Mouse (Mus musculus): ENCODE results near the gene Psenen. TPM values are rescaled to one million over a fixed set of nuclear protein-coding genes. Genes with fewer than 3 reads are reported as not detected.

Gene Psenen
- polyA plus RNA-seq, 1 experiment from 2014 or later: 112 TPM

DNA sequence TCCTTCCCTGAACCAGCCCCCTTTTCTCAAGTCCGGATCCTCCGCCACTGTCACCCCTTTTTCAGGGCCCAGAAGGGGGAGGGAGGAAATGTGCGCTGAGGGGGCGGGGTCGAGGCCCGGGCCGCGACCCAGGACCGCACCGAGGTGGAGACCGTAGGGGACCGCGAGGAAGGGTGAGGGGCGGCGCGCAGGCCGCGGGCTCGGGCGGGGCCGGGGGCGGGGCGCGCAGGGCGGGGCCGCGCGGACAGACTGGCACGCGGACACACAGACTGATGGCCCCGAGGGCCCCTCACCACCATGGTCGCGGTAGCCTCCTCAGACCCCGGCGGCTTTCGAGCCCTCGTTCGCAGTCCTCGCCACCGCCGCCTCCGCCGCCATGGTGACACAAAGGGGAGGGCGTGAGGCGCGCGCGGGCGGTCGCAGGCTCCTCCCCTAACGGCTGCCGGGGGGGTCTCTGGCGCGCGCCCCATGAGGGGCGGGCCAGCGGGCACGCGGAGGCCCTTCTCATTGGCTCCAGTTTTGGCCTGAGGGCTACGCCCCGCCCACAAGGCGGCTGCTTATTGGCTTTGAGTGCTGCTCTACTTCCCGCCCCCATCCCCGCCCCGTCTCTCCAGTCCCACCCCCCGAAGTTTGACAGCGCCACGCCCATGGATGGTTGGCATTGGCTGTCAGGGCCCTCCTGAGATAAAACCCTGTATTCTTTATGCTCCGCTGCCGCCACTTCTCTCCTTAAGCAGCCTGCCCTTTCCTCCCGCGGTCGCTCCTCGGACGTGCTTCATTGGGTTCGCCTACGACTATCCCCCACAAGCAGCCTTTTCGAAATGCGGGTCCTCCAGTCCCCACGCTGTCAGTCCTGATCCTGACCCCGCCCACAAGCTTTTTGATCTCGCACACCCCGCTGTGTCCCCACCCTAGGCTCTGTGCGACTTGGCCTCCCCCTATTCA, 28.5 kb downstream of the Psenen start, which contains the start of gene Arhgap33:
Gene Arhgap33 (minus strand): TSS at position 428 of the 945 bp plus-strand sequence.
- H3K36me3 ChIP-seq: peaks cover 33% of the 10 kb centered on the region
- peak; percentile 98 for DNase-seq (ENCODE audit: low spot score)
- H3K27ac ChIP-seq: peak within 1 kb of the TSS; percentile 90
- H3K4me1 ChIP-seq: peaks cover 24% of the 10 kb centered on the region
- H3K9me3 ChIP-seq: no peaks in the 10 kb centered on the region
- peaks cover 22% of the 10 kb centered on the region for H3K27me3 ChIP-seq (ENCODE audit: insufficient read depth, poor library complexity, severe bottlenecking)
- H3K4me3 ChIP-seq: peak within 1 kb of the TSS; percentile 76
- WGBS: under 1% methylated on average over 50 of the region's 84 CpGs

DNA sequence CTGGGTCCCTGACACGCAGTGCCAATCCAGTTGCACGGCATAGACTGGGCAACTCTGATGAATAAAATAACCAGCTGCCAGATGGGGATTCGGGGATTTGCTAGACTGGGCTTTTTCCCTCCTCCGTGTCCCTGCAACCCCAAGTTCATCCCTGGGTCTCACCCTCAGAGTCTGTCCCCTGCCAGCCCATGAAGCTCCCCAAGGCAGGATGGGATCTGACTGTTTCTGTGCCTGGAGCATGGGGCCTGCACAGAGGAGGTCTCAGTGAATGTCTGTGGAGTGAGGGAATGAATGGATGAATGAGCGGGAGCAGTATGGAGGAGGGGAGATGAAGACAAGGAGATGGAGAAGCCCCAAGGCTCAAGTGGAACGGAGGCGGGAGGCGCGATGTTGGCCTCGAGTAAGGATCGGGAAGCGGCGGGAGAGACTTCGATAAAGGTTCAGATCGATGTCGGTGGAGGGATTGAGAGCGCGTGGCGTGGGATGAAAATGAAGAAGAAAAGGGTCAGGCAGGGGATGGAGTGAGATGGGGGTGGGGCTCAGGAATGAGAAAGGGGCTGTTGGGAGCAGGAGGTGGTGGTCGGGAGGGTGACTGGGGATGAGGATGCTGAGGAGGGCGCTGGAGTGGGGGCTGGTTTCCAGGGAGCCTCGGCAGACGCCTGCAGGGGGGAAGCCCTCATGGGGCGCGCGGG, 29.3 kb downstream of the Psenen start:
- H3K4me1 ChIP-seq: peaks cover 24% of the 10 kb centered on the region
- DNase-seq (ENCODE audit: low spot score): no peak
- no peaks in the 10 kb centered on the region for H3K9me3 ChIP-seq
- H3K36me3 ChIP-seq: peaks cover 33% of the 10 kb centered on the region
- H3K27ac ChIP-seq: peak overlapping the region; percentile 90
- 10% methylated on average over 20 of the region's 26 CpGs for whole genome bisulfite sequencing
- H3K27me3 ChIP-seq (ENCODE audit: insufficient read depth, poor library complexity, severe bottlenecking): peaks cover 22% of the 10 kb centered on the region
- peak overlapping the region; percentile 76 for H3K4me3 ChIP-seq

DNA sequence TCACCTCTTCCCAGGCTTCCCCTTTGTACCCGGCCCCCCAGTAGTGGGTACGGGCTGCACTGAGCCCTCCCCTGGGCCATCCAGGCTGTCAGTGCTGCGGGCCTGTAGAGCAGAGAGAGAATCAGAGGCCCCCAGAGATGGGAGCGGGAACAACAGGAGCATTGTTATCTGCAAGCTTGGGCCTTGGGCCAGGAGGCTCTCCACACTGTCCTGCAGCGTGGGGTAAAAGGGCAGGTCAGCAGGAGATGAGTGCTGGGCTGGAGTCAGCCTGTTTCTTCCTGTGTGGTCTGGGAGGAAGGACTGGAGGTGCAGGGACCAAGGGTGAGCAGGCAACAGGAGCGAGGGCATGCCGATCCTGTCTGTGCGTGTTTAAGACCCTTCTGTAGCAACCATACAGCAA, 30.5 kb downstream of the Psenen start:
- peak; percentile 89 for DNase-seq (ENCODE audit: low spot score)
- WGBS: 44% methylated on average over 8 of the region's 8 CpGs
- H3K4me1 ChIP-seq: peaks cover 24% of the 10 kb centered on the region
- H3K27ac ChIP-seq: 0 out of 2 replicates have a peak overlapping the region, but pooled peaks have one; percentile 29
- peaks cover 42% of the 10 kb centered on the region for H3K36me3 ChIP-seq
- peaks cover 24% of the 10 kb centered on the region for H3K27me3 ChIP-seq (ENCODE audit: insufficient read depth, poor library complexity, severe bottlenecking)
- H3K4me3 ChIP-seq: peak overlapping the region; percentile 34; the same call in 1 of the 2 replicates
- no peaks in the 10 kb centered on the region for H3K9me3 ChIP-seq

DNA sequence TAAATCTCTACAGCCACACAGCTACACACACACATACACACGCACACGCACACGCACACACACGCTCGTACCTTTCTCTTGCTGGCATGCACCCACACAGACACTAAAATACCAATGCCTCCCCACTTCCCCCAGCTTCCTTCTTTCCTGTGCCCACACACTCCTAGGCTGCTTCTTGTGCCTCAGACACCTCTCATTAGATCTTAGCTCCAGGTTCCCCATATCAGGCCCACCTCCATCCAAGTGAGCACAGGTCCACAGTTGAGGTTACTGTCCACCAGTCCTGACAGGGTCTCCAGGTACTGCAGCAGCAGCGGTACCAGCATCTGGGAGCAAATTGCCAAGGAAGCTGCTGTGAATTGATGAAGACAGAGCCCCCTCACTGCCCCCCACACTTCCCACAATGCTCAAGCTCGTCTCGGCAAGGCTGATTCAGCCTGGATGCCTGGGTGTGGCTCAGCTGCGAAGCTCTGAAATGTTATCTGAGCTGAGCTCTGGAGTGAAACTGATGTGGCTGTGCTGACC, 32.1 kb downstream of the Psenen start:
- Histone ChIP-seq H3K9me3 (no peaks in the 10 kb centered on the region), H3K27me3 (ENCODE audit: insufficient read depth, poor library complexity, severe bottlenecking) (peaks cover 40% of the 10 kb centered on the region), H3K4me3 (no peak overlapping the region), H3K27ac (no peak overlapping the region), H3K36me3 (peaks cover 58% of the 10 kb centered on the region), H3K4me1 (peaks cover 33% of the 10 kb centered on the region)
- WGBS: 75% methylated on average over 9 of the region's 9 CpGs
- no peak for DNase-seq (ENCODE audit: low spot score)

DNA sequence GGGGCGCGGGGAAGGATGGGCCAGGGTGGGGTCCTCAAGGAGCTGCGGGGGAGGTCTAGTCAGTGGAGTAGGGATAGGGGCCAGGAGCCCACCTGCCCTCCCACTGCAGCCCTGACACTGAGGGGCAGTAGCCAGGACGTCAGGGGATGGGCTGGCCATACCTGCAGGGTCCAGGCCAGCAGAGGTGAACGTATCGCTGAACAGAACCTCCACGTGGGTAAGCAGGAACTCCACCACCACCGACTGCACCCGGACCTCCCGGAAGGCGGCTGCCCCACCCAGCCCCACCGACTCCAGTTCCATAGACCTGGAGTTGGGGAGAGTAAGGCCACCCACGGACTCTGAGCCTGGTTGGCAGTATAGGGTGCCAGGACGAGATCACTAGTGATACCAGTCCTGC, 36.4 kb downstream of the Psenen start:
- no peaks in the 10 kb centered on the region for H3K9me3 ChIP-seq
- WGBS: 81% methylated on average over 14 of the region's 14 CpGs
- peaks cover 18% of the 10 kb centered on the region for H3K4me1 ChIP-seq
- H3K4me3 ChIP-seq: no peak overlapping the region
- DNase-seq (ENCODE audit: low spot score): peak; percentile 71
- peaks cover 50% of the 10 kb centered on the region for H3K27me3 ChIP-seq (ENCODE audit: insufficient read depth, poor library complexity, severe bottlenecking)
- peaks cover 79% of the 10 kb centered on the region for H3K36me3 ChIP-seq
- peak overlapping the region; percentile 49; the same call in 1 of the 2 replicates for H3K27ac ChIP-seq

DNA sequence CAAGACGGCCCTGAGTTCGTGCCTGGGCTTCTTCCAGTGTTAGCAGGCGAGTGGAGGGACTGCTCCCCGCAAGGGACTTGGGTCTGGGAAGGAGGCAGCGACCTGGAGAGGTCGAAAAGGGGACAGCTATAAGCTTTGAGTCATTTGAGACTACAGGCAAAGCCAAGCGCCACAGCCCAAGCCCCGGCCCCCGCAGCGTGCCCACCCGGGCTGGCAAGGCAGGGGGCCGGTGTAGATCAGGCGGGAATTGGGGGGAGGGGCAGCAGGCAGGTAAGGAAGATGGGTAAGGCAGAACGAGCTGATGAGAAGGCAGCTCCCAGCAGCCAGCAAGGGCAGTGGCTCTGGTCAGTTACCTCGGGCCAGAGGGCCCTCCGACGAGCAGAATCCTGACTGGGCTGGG, 37.0 kb downstream of the Psenen start:
- WGBS: 13% methylated on average over 17 of the region's 17 CpGs
- peaks cover 50% of the 10 kb centered on the region for H3K27me3 ChIP-seq (ENCODE audit: insufficient read depth, poor library complexity, severe bottlenecking)
- DNase-seq (ENCODE audit: low spot score): no peak
- H3K9me3 ChIP-seq: no peaks in the 10 kb centered on the region
- peaks cover 16% of the 10 kb centered on the region for H3K4me1 ChIP-seq
- H3K27ac ChIP-seq: peak overlapping the region; percentile 49; the same call in 1 of the 2 replicates
- peak overlapping the region; percentile 19; the same call in 1 of the 2 replicates for H3K4me3 ChIP-seq
- H3K36me3 ChIP-seq: peaks cover 73% of the 10 kb centered on the region

DNA sequence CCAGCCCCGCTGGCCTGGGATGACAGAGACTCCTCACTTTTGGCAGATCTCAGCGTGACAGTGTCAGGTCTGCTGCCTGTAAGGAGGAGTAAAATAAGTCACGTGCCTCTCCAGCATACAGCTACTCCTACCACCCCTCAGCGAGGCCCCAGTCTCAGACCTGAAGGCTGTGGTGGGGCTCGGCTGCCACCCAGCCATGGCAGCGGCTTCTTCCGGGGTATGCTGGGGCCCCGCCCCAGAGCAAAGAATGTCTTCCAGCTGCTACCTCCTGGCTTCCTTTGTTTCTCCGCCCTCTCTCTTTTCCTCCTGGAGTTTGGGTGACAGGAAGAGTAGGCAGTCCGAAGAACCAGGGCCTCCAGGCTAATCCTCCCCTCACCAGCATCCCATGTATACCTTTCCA, 37.5 kb downstream of the Psenen start:
- H3K9me3 ChIP-seq: no peaks in the 10 kb centered on the region
- peaks cover 14% of the 10 kb centered on the region for H3K4me1 ChIP-seq
- no peak for DNase-seq (ENCODE audit: low spot score)
- peak overlapping the region; percentile 19; the same call in 1 of the 2 replicates for H3K4me3 ChIP-seq
- H3K27ac ChIP-seq: 0 out of 2 replicates have a peak overlapping the region, but pooled peaks have one; percentile 49
- peaks cover 51% of the 10 kb centered on the region for H3K27me3 ChIP-seq (ENCODE audit: insufficient read depth, poor library complexity, severe bottlenecking)
- peaks cover 72% of the 10 kb centered on the region for H3K36me3 ChIP-seq
- 18% methylated on average over 10 of the region's 10 CpGs for whole genome bisulfite sequencing

DNA sequence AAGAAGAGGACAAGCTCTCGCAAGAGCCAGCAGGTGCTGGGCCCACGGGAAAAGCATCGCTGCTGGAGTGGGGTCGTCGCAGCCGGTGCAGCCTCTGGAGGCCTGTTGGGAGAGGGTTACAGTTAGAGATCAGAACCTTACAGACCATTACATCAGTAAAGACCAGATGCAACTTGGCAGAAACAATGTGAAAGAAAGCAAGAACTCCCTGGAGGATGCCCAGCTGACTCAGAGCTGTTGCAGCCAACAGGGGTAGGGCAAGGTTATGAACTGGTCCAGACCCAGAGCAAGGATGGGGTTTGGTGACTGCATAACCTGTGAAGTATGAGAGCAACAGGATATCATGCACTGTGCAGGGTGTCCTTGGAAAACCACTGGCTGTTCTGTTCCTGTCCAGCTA, 38.9 kb downstream of the Psenen start:
- no peak for DNase-seq (ENCODE audit: low spot score)
- no peak overlapping the region for H3K4me3 ChIP-seq
- WGBS: 77% methylated on average over 6 of the region's 6 CpGs
- peaks cover 60% of the 10 kb centered on the region for H3K36me3 ChIP-seq
- no peaks in the 10 kb centered on the region for H3K9me3 ChIP-seq
- no peak overlapping the region for H3K27ac ChIP-seq
- H3K4me1 ChIP-seq: peaks cover 14% of the 10 kb centered on the region
- peaks cover 52% of the 10 kb centered on the region for H3K27me3 ChIP-seq (ENCODE audit: insufficient read depth, poor library complexity, severe bottlenecking)

DNA sequence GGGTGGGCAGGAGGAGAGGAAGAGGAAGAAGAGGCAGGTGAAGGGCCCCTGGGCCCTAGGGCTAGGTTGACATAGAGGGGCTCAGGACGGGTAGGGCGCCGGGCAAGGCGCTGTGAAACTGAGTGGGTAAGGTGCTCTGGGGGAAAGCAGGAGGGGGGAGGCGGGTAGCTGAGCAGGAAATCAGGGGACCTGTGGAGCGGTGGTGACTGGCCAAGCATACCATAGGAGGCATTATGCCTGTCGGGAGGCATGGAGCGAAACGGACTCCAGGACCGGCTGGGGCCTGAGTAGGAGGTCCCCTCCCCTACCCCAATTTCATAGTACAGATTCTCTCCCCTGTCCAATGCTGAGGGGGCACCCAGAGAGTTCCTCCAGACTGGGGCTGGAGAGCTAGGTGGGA, 40.6 kb downstream of the Psenen start:
- H3K4me1 ChIP-seq: peaks cover 14% of the 10 kb centered on the region
- peaks cover 44% of the 10 kb centered on the region for H3K36me3 ChIP-seq
- H3K27ac ChIP-seq: no peak overlapping the region
- no peak for DNase-seq (ENCODE audit: low spot score)
- peaks cover 54% of the 10 kb centered on the region for H3K27me3 ChIP-seq (ENCODE audit: insufficient read depth, poor library complexity, severe bottlenecking)
- H3K9me3 ChIP-seq: no peaks in the 10 kb centered on the region
- H3K4me3 ChIP-seq: no peak overlapping the region
- WGBS: 79% methylated on average over 10 of the region's 10 CpGs

DNA sequence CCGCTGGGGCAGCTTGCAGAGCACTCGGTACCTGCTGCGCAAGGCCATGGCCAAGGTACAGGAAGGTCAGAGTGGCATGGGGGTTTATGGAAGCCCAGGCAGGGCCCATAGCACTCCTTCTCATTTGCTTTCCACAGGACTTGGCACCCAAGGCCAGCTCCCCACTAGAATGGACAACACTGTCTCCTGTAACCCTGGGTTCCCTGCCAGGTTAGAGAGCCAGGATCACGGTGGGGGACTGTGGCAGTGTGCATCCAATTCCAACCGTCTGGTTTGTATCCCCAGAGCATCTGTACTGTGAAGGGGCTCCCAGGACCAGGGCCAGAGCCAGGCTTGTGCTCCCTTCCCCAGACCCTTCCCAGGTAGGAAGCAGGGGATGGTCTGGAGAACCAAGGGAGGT, 42.6 kb downstream of the Psenen start:
- DNase-seq (ENCODE audit: low spot score): no peak
- H3K27me3 ChIP-seq (ENCODE audit: insufficient read depth, poor library complexity, severe bottlenecking): peaks cover 39% of the 10 kb centered on the region
- no peak overlapping the region for H3K27ac ChIP-seq
- no peaks in the 10 kb centered on the region for H3K9me3 ChIP-seq
- WGBS: 81% methylated on average over 5 of the region's 5 CpGs
- H3K4me3 ChIP-seq: no peak overlapping the region
- peaks cover 3% of the 10 kb centered on the region for H3K4me1 ChIP-seq
- H3K36me3 ChIP-seq: peaks cover 27% of the 10 kb centered on the region

DNA sequence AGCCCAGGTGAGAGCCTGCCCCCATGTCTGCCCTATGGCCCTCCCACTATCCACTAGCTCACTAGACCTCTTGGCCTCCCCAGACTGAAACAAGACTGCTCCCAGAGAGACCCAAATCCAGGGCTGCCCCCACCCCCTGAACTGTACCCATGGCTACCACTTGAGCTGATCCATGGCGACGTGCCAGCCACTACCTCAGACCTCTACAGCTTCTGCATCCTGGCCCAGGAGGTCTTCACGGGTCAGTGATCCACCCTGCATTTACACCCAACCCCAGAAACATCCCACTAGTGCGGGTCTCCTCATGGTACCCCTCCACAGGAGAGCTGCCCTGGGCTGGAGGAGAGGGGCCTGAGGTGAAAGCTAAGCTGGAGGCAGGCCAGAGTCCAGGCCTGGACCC, 43.0 kb downstream of the Psenen start:
- H3K4me1 ChIP-seq: peaks cover 3% of the 10 kb centered on the region; the same call in 1 of the 2 replicates
- H3K27ac ChIP-seq: no peak overlapping the region
- H3K4me3 ChIP-seq: no peak overlapping the region
- peaks cover 44% of the 10 kb centered on the region for H3K27me3 ChIP-seq (ENCODE audit: insufficient read depth, poor library complexity, severe bottlenecking)
- DNase-seq (ENCODE audit: low spot score): no peak
- WGBS: 68% methylated on average over 4 of the region's 4 CpGs
- H3K36me3 ChIP-seq: peaks cover 22% of the 10 kb centered on the region
- no peaks in the 10 kb centered on the region for H3K9me3 ChIP-seq

DNA sequence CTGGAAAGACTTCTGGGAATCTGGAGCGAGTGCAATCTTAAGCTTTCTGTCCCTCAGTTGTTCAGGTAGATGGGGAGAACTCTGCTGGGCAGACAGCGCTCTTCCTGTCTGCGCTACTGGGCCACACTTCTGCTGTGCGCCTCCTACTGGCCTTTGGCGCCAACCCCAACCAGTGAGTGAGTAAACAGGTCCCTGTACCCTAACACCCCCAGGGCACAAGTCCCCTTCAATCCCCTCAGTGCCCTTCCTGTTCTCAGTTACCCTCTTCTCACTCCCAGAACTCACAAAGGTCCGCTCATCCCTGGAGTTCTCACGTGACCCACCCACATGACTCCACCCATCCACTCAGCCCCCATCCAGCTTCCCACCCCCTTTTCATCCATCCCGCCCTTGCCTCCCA, 45.1 kb downstream of the Psenen start:
- WGBS: 31% methylated on average over 8 of the region's 8 CpGs

More for the DNA sequence above, 45.1 kb downstream of the Psenen start:
- Histone ChIP-seq H3K4me1 (no peaks in the 10 kb centered on the region), H3K36me3 (peaks cover 3% of the 10 kb centered on the region; the same call in 1 of the 2 replicates), H3K27ac (no peak overlapping the region), H3K9me3 (no peaks in the 10 kb centered on the region), H3K4me3 (no peak overlapping the region), H3K27me3 (ENCODE audit: insufficient read depth, poor library complexity, severe bottlenecking) (peaks cover 30% of the 10 kb centered on the region)
- DNase-seq (ENCODE audit: low spot score): no peak
